19 mouse cellular contexts compared by ENCODE assay signal in the genomic region with DNA sequence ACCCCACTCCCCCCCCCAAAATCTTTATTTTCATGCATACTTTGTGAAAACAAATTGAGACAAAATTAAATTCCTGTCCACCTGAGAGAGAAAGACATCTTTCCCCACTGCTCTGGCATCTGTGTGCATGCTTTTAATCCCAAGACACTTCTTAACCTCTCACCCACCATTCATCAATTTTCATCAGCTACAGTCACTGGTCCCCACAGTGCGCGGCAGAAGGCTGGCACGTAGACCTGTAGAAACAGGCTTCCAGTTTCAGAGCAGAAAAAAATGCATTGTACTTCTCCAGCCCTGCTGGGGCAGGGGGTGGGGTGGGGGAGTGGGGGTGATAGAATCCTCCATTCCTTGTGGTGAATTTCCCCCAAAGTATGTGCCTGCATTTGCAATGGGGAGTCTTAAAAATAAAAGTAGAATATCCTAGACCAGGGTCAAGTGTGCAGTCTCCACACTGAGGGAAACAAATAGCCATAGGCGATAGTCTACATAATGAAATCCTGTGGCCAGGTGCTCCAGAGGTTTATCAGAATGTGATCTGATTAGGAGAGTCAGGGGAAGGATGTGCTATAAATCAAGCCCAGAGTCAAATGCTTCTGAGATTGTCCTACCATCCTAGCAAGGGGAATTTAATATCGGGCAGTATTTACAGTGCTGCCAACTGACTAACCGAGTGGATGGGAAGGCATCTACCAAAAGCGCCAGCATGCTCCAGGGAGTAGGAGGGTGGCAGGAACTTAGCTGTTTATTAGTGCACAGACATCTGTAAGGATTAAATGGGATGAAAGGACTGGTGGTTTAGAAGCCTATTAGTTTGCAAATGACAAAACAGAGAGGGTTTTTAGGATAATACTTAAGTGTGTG. TPM values are rescaled to one million over a fixed set of nuclear protein-coding genes. Genes with fewer than 3 reads are reported as not detected.
A peak's percentile ranks its signal among the peaks of the same experiment; 100 is the strongest.
DNase-seq lines count a peak whose midpoint lies in the region; ATAC-seq and TF ChIP-seq lines count a peak whose summit lies in the region.
"Had no signal": no experiment of that assay in that cellular context is flagged by ENCODE, and none has a peak within 500 bp of the region (broad histone marks: within the 10 kb centered on the region; RNA-seq: fewer than 3 reads in every experiment).

No protein-coding gene starts in this region.

- H3K36me3 ChIP-seq in forebrain, embryonic 15.5 days = no peaks in the 10 kb centered on the region
- H3K36me3 ChIP-seq in forebrain, embryonic 11.5 days (ENCODE audit: control insufficient read depth, insufficient read depth, low read length) = no peaks in the 10 kb centered on the region
- H3K36me3 ChIP-seq in forebrain, embryonic 16.5 days (ENCODE audit: control insufficient read depth, insufficient read depth) = no peaks in the 10 kb centered on the region
- no peaks in the 10 kb centered on the region for H3K36me3 ChIP-seq in intestine, postnatal 0 days (ENCODE audit: control insufficient read depth, insufficient read depth)

- no peaks in the 10 kb centered on the region for H3K27me3 ChIP-seq in forebrain, embryonic 15.5 days
- no peaks in the 10 kb centered on the region for H3K27me3 ChIP-seq in forebrain, embryonic 11.5 days (ENCODE audit: control insufficient read depth, insufficient read depth, low read length)
- no peaks in the 10 kb centered on the region for H3K27me3 ChIP-seq in forebrain, embryonic 16.5 days (replicated peaks; ENCODE audit: control insufficient read depth, insufficient read depth, low read length)
- H3K27me3 ChIP-seq in intestine, postnatal 0 days (replicated peaks; ENCODE audit: control insufficient read depth, insufficient read depth, low read length) = no peaks in the 10 kb centered on the region

- intact Hi-C loops in left cerebral cortex, postnatal 14 days (cut with DNase I) = no loop called here

- H3K9me3 ChIP-seq in forebrain, embryonic 15.5 days = no peaks in the 10 kb centered on the region
- H3K9me3 ChIP-seq in forebrain, embryonic 11.5 days (ENCODE audit: control insufficient read depth, low read length) = no peaks in the 10 kb centered on the region
- H3K9me3 ChIP-seq in forebrain, embryonic 16.5 days (ENCODE audit: control insufficient read depth, low read length) = no peaks in the 10 kb centered on the region
- no peaks in the 10 kb centered on the region for H3K9me3 ChIP-seq in intestine, postnatal 0 days (ENCODE audit: control insufficient read depth)

- no peak for DNase-seq in forebrain, embryonic 11.5 days (ENCODE audit: low spot score)
- DNase-seq in embryo, embryonic 10.5 days (ENCODE audit: low spot score) = peak; percentile 57
- peak; percentile 72 for DNase-seq in mesoderm, embryonic 11.5 days (ENCODE audit: low read depth, low spot score)
- no peak for DNase-seq in layer of hippocampus, adult 9-11 months
- DNase-seq in left cerebral cortex, postnatal 14 days (ENCODE audit: low spot score in 2 of 2) = no peak
- DNase-seq: B cell, adult 2 months; cerebellum, adult 8-10 months; liver; lung, postnatal 10 days; midbrain, embryonic 14.5 days; thymus, postnatal 36 days had no signal

- H3K4me1 ChIP-seq in forebrain, embryonic 15.5 days = 0 out of 2 replicates have a peak, but pooled peaks cover 6% of the 10 kb centered on the region
- H3K4me1 ChIP-seq in forebrain, embryonic 11.5 days (replicated peaks; ENCODE audit: control insufficient read depth, insufficient read depth, low read length) = no peaks in the 10 kb centered on the region
- no peaks in the 10 kb centered on the region; the same call in 1 of the 2 replicates for H3K4me1 ChIP-seq in forebrain, embryonic 16.5 days (replicated peaks; ENCODE audit: control insufficient read depth, insufficient read depth, low read length)
- H3K4me1 ChIP-seq in intestine, postnatal 0 days (replicated peaks; ENCODE audit: control insufficient read depth, insufficient read depth, low read length) = no peaks in the 10 kb centered on the region

- 61% methylated on average over 7 of the region's 7 CpGs for WGBS in forebrain, embryonic 15.5 days
- WGBS in forebrain, embryonic 11.5 days = 79% methylated on average over 7 of the region's 7 CpGs
- WGBS in forebrain, embryonic 16.5 days = 56% methylated on average over 7 of the region's 7 CpGs
- WGBS in intestine, postnatal 0 days = 65% methylated on average over 7 of the region's 7 CpGs

- H3K4me2 ChIP-seq in forebrain, embryonic 15.5 days (replicated peaks) = no peak overlapping the region
- H3K4me2 ChIP-seq in forebrain, embryonic 11.5 days (ENCODE audit: low read depth, low read length, severe bottlenecking) = no peak overlapping the region
- H3K4me2 ChIP-seq in forebrain, embryonic 16.5 days (ENCODE audit: low read length) = no peak overlapping the region
- no peak overlapping the region for H3K4me2 ChIP-seq in intestine, postnatal 0 days (replicated peaks; ENCODE audit: low read depth)

- no peak for TF ChIP-seq CTCF in intestine, postnatal 0 days (IDR thresholded peaks at IDR 0.05; ENCODE audit: low read depth)

- H3K4me3 ChIP-seq in forebrain, embryonic 15.5 days = no peak overlapping the region
- H3K4me3 ChIP-seq in forebrain, embryonic 11.5 days (ENCODE audit: low read depth, low read length) = no peak overlapping the region
- H3K4me3 ChIP-seq in forebrain, embryonic 16.5 days (replicated peaks; ENCODE audit: low read length) = no peak overlapping the region
- no peak overlapping the region for H3K4me3 ChIP-seq in intestine, postnatal 0 days (ENCODE audit: low read depth, low read length)

- ATAC-seq in forebrain, embryonic 15.5 days (replicated peaks) = peak; percentile 53; the same call in 1 of the 2 replicates
- ATAC-seq in forebrain, embryonic 11.5 days (replicated peaks; ENCODE audit: low FRiP score) = no peak
- peak; percentile 82 for ATAC-seq in forebrain, embryonic 16.5 days
- ATAC-seq in intestine, postnatal 0 days = no peak

- no peak overlapping the region for H3K9ac ChIP-seq in forebrain, embryonic 15.5 days (replicated peaks)
- H3K9ac ChIP-seq in forebrain, embryonic 11.5 days (ENCODE audit: low read length) = no peak overlapping the region
- no peak overlapping the region for H3K9ac ChIP-seq in forebrain, embryonic 16.5 days (replicated peaks; ENCODE audit: low read depth, low read length)
- H3K9ac ChIP-seq in intestine, postnatal 0 days (ENCODE audit: low read depth, low read length) = no peak overlapping the region

- H3K27ac ChIP-seq in forebrain, embryonic 15.5 days (replicated peaks) = no peak overlapping the region
- no peak overlapping the region for H3K27ac ChIP-seq in forebrain, embryonic 11.5 days (ENCODE audit: low read depth, low read length)
- no peak overlapping the region for H3K27ac ChIP-seq in forebrain, embryonic 16.5 days (ENCODE audit: low read length)
- H3K27ac ChIP-seq in intestine, postnatal 0 days (ENCODE audit: low read depth, low read length) = no peak overlapping the region

RNA-seq across cellular contexts. Expression of a gene that starts 10.1 kb away (rescaled TPM):
- polyA plus RNA-seq in forebrain, embryonic 15.5 days (2015; fragmentation: Nextera tagmentation; extraction: Ambion mirVana) = 0.06 and 0.14 TPM in 2 replicates
- 0.08 and 0.27 TPM in 2 replicates for polyA plus RNA-seq in forebrain, embryonic 11.5 days (2014; fragmentation: Nextera tagmentation; extraction: Ambion mirVana)
- polyA plus RNA-seq in forebrain, embryonic 16.5 days (2015; fragmentation: Nextera tagmentation; extraction: Ambion mirVana) = 0.05 and 0.07 TPM in 2 replicates
- not detected in 2 replicates for polyA plus RNA-seq in intestine, postnatal 0 days (2015; fragmentation: Nextera tagmentation; extraction: Ambion mirVana)
- total RNA-seq in left cerebral cortex, postnatal 14 days (2021) = under 1 TPM; 0.27 to 0.37 TPM

RNA-seq across cellular contexts. Expression of a gene that starts 10.1 kb away (rescaled TPM):
- 48.7 and 52.2 TPM in 2 replicates for polyA plus RNA-seq in forebrain, embryonic 15.5 days (2015; fragmentation: Nextera tagmentation; extraction: Ambion mirVana)
- 60.7 and 60.8 TPM in 2 replicates for polyA plus RNA-seq in forebrain, embryonic 11.5 days (2014; fragmentation: Nextera tagmentation; extraction: Ambion mirVana)
- polyA plus RNA-seq in forebrain, embryonic 16.5 days (2015; fragmentation: Nextera tagmentation; extraction: Ambion mirVana) = 44.1 and 44.4 TPM in 2 replicates
- polyA plus RNA-seq in intestine, postnatal 0 days (2015; fragmentation: Nextera tagmentation; extraction: Ambion mirVana) = 31.0 and 33.6 TPM in 2 replicates
- 10 to 100 TPM; 21.2 to 24.3 TPM for total RNA-seq in left cerebral cortex, postnatal 14 days (2021)

RNA-seq across cellular contexts. Expression of a gene that starts 14.7 kb away (rescaled TPM):
- polyA plus RNA-seq in forebrain, embryonic 15.5 days (2015; fragmentation: Nextera tagmentation; extraction: Ambion mirVana) = not detected in 2 replicates
- not detected in 2 replicates for polyA plus RNA-seq in forebrain, embryonic 11.5 days (2014; fragmentation: Nextera tagmentation; extraction: Ambion mirVana)
- polyA plus RNA-seq in forebrain, embryonic 16.5 days (2015; fragmentation: Nextera tagmentation; extraction: Ambion mirVana) = not detected in 2 replicates
- not detected in 2 replicates for polyA plus RNA-seq in intestine, postnatal 0 days (2015; fragmentation: Nextera tagmentation; extraction: Ambion mirVana)
- not detected for total RNA-seq in left cerebral cortex, postnatal 14 days (2021)
- total RNA-seq: adrenal gland, postnatal 4 days; gastrocnemius, postnatal 4 days; layer of hippocampus, postnatal 25 days; left cerebral cortex, postnatal 10 days had no signal
- polyA plus RNA-seq: heart, postnatal 0 days; midbrain, embryonic 14.5 days had no signal

RNA-seq across cellular contexts. Expression of a gene that starts 39.0 kb away (rescaled TPM):
- 10.3 and 11.2 TPM in 2 replicates for polyA plus RNA-seq in forebrain, embryonic 15.5 days (2015; fragmentation: Nextera tagmentation; extraction: Ambion mirVana)
- polyA plus RNA-seq in forebrain, embryonic 11.5 days (2014; fragmentation: Nextera tagmentation; extraction: Ambion mirVana) = 24.2 and 24.5 TPM in 2 replicates
- 9.7 and 13.7 TPM in 2 replicates for polyA plus RNA-seq in forebrain, embryonic 16.5 days (2015; fragmentation: Nextera tagmentation; extraction: Ambion mirVana)
- polyA plus RNA-seq in intestine, postnatal 0 days (2015; fragmentation: Nextera tagmentation; extraction: Ambion mirVana) = 4.9 and 5.5 TPM in 2 replicates
- total RNA-seq in left cerebral cortex, postnatal 14 days (2021) = 1 to 10 TPM; 9.0 to 9.3 TPM

Comparison
In these comparisons a context has a peak if more than half of its experiments do, and no peak if none do; other contexts are left out.
1. ATAC-seq: peak in forebrain, embryonic 15.5 days (single experiment) and forebrain, embryonic 16.5 days (single experiment); none in forebrain, embryonic 11.5 days (single experiment) and intestine, postnatal 0 days (single experiment).
2. DNase-seq: peak in embryo, embryonic 10.5 days (single experiment) and mesoderm, embryonic 11.5 days (single experiment); none in forebrain, embryonic 11.5 days (single experiment), layer of hippocampus, adult 9-11 months (single experiment) and left cerebral cortex, postnatal 14 days (0 of 2).